Mouse (Mus musculus): ENCODE results near the gene Aifm2.

GRCm38 (mm10) chr10:61689405-61689804 is 25.7 kb upstream of the Aifm2 start:
- TF ChIP-seq ZC3H11A (IDR thresholded peaks at IDR 0.05; ENCODE audit: borderline replicate concordance, low read depth, low read length) (no peak), CHD2 (IDR thresholded peaks at IDR 0.05; ENCODE audit: low read depth, low read length) (no peak), MAFK (IDR thresholded peaks at IDR 0.05; ENCODE audit: insufficient read depth, low read depth, low read length) (no peak)

Measured in ES-E14 (cell line).